Mouse (Mus musculus) erythroblast, adult 5-6 weeks (primary cell): ENCODE data around the gene Cd300e. TPM values are rescaled to one million over a fixed set of nuclear protein-coding genes. Genes with fewer than 3 reads are reported as not detected.

Experiments
- ATAC-seq: replicated peaks from 2 replicates; pipeline ENCODE4 v1.8.0; 2016; ENCODE audit warnings: moderate number of reproducible peaks, mild to moderate bottlenecking, moderate TSS enrichment, inconsistent platforms; ENCODE audit not compliant: poor library complexity, low FRiP score, severe bottlenecking
- total RNA-seq, 2 experiments: library from RNA; stranded (forward) in 1 of 2; stranded (reverse) in 1 of 2; fragments of 150-400 nt in 1 of 2; fragments of 200-764, 138-1000 nt in 1 of 2; gene quantifications; 2 replicates each; pipeline versions ENCODE4 v1.2.3 to v1.2.4; 2015 to 2017; ENCODE audit warnings: low replicate concordance in 2 of 2

Gene Cd300e
- 2.3 and 2.7 TPM in 2 replicates for total RNA-seq (2015; ENCODE audit: low replicate concordance)
- 0.42 and 0.43 TPM in 2 replicates for total RNA-seq (2017; ENCODE audit: low replicate concordance)

- ATAC-seq, result no peak
Measured at GRCm38 (mm10) chr11:115062077-115062476, at the start of gene Cd300e. Gene Cd300e (minus strand): TSS chr11:115062177.

- ATAC-seq, result no peak
Measured at GRCm38 (mm10) chr11:115110271-115110670, 48.3 kb upstream of the Cd300e start.

- no peak for ATAC-seq
Measured at GRCm38 (mm10) chr11:115108176-115108575, 46.2 kb upstream of the Cd300e start.

- no peak for ATAC-seq
Measured at GRCm38 (mm10) chr11:115107403-115107916, 45.5 kb upstream of the Cd300e start.

GRCm38 (mm10) chr11:115106638-115107037 is 44.7 kb upstream of the Cd300e start:
- ATAC-seq, result no peak

GRCm38 (mm10) chr11:115104769-115105563 is 43.0 kb upstream of the Cd300e start:
- ATAC-seq, result no peak

GRCm38 (mm10) chr11:115103470-115104413 is 41.8 kb upstream of the Cd300e start:
- ATAC-seq, result no peak

- no peak for ATAC-seq
Measured at GRCm38 (mm10) chr11:115102116-115102515, 40.1 kb upstream of the Cd300e start.

GRCm38 (mm10) chr11:115101615-115102051 is 39.7 kb upstream of the Cd300e start:
- ATAC-seq, result no peak

- ATAC-seq, result no peak
Measured at GRCm38 (mm10) chr11:115100741-115101140, 38.8 kb upstream of the Cd300e start.

- no peak for ATAC-seq
Measured at GRCm38 (mm10) chr11:115100032-115100621, 38.1 kb upstream of the Cd300e start.

- ATAC-seq, result no peak
Measured at GRCm38 (mm10) chr11:115099241-115099840, 37.4 kb upstream of the Cd300e start.

GRCm38 (mm10) chr11:115098203-115098932 is 36.4 kb upstream of the Cd300e start:
- no peak for ATAC-seq

- no peak for ATAC-seq
Measured at GRCm38 (mm10) chr11:115092140-115092539, 30.2 kb upstream of the Cd300e start.

GRCm38 (mm10) chr11:115091362-115091901 is 29.5 kb upstream of the Cd300e start, which contains the start of gene Rab37:
Gene Rab37 (plus strand): TSS chr11:115091431.
- ATAC-seq, result no peak

- ATAC-seq, result no peak
Measured at GRCm38 (mm10) chr11:115089853-115090252, 27.9 kb upstream of the Cd300e start.

- no peak for ATAC-seq
Measured at GRCm38 (mm10) chr11:115086213-115086612, 24.2 kb upstream of the Cd300e start.

GRCm38 (mm10) chr11:115085064-115085463 is 23.1 kb upstream of the Cd300e start:
- no peak for ATAC-seq
